Mouse (Mus musculus) midbrain, embryonic 13.5 days (tissue): Measurements from ENCODE around the gene Dnajc2. TPM values are rescaled to one million over a fixed set of nuclear protein-coding genes. Genes with fewer than 3 reads are reported as not detected.
A peak's percentile ranks its signal among the peaks of the same experiment; 100 is the strongest.

Source experiments
- ATAC-seq: fragments of 200-750 bp; cut with Nextera tagmentation; 2 replicates; pipeline ENCODE4 v1.8.0; 2017; ENCODE audit warnings: mild to moderate bottlenecking, moderate TSS enrichment, moderate library complexity
- H3K27ac ChIP-seq: fragments of 300-500 bp; sonication (generic); 2 replicates; pipeline ENCODE4 v1.5.1; 2015; ENCODE audit warnings: inconsistent platforms, mild to moderate bottlenecking, moderate library complexity
- H3K27me3 ChIP-seq: fragments of 300-500 bp; sonication (generic); 2 replicates; pipeline ENCODE4 v1.6.1; 2015; ENCODE audit warnings: mild to moderate bottlenecking, inconsistent platforms
- H3K36me3 ChIP-seq: fragments of 300-500 bp; sonication (generic); 2 replicates; pipeline ENCODE4 v1.6.1; 2015; ENCODE audit warnings: mild to moderate bottlenecking, inconsistent platforms
- H3K4me1 ChIP-seq: fragments of 300-500 bp; sonication (generic); replicated peaks from 2 replicates; pipeline ENCODE4 v1.6.1; 2015; ENCODE audit warnings: inconsistent platforms
- H3K4me2 ChIP-seq: fragments of 300-500 bp; sonication (generic); replicated peaks from 2 replicates; pipeline ENCODE4 v1.6.1; 2015; ENCODE audit warnings: moderate library complexity, mild to moderate bottlenecking, inconsistent platforms
- H3K4me3 ChIP-seq: fragments of 300-500 bp; sonication (generic); replicated peaks from 2 replicates; pipeline ENCODE4 v1.5.1; 2015; ENCODE audit warnings: mild to moderate bottlenecking, inconsistent platforms
- H3K9ac ChIP-seq: fragments of 300-500 bp; sonication (generic); replicated peaks from 2 replicates; pipeline ENCODE4 v1.6.1; 2015; ENCODE audit warnings: mild to moderate bottlenecking, inconsistent platforms
- H3K9me3 ChIP-seq: fragments of 300-500 bp; sonication (generic); 2 replicates; pipeline ENCODE4 v1.6.1; 2016; ENCODE audit warnings: mild to moderate bottlenecking, inconsistent platforms
- WGBS: fragments of 180-500 bp; shearing (Covaris S2); methylation state at CpG from one replicate; pipeline ENCODE4 v1.1.7; 2015; 5-methylcytosine and 5-hydroxymethylcytosine counted together
- polyA plus RNA-seq: library from polyadenylated mRNA; unstranded; fragments of >200 nt; fragmentation: Nextera tagmentation; extraction: Ambion mirVana; gene quantifications from 2 replicates; pipeline ENCODE4 v1.2.1, GENCODE M21; 2015

The Dnajc2 gene
- polyA plus RNA-seq, 1 experiment from 2014 or later = 81.1 TPM

- H3K4me3 ChIP-seq = peak overlapping the region; percentile 81
- WGBS = 39% methylated on average over 11 of the region's 11 CpGs
- no peak for ATAC-seq
- H3K27me3 ChIP-seq = no peaks in the 10 kb centered on the region
- H3K4me2 ChIP-seq = peak overlapping the region; percentile 72
- peak overlapping the region; percentile 86; the same call in 1 of the 2 replicates for H3K27ac ChIP-seq
- peak overlapping the region; percentile 92 for H3K9ac ChIP-seq
- H3K9me3 ChIP-seq = no peaks in the 10 kb centered on the region
- H3K4me1 ChIP-seq = peaks cover 41% of the 10 kb centered on the region
- H3K36me3 ChIP-seq = peaks cover 12% of the 10 kb centered on the region
Observed at GRCm38 (mm10) chr5:21787186-21788105, 2.4 kb upstream of the Dnajc2 start.

GRCm38 (mm10) chr5:21786258-21787185, 1.5 kb upstream of the Dnajc2 start:
- Histone ChIP-seq H3K36me3 (peaks cover 14% of the 10 kb centered on the region), H3K27ac (peak overlapping the region; percentile 86), H3K9me3 (no peaks in the 10 kb centered on the region), H3K27me3 (no peaks in the 10 kb centered on the region), H3K4me1 (peaks cover 41% of the 10 kb centered on the region), H3K4me2 (peak overlapping the region; percentile 72), H3K4me3 (peak overlapping the region; percentile 81), H3K9ac (peak overlapping the region; percentile 92)
- ATAC-seq = peak; percentile 84
- WGBS = 2% methylated on average over 51 of the region's 51 CpGs

GRCm38 (mm10) chr5:21785776-21786175, 725 bp upstream of the Dnajc2 start:
- WGBS = 81% methylated on average over 6 of the region's 7 CpGs

GRCm38 (mm10) chr5:21784161-21785052, 644 bp downstream of the Dnajc2 start:
- H3K9me3 ChIP-seq = no peaks in the 10 kb centered on the region
- peaks cover 37% of the 10 kb centered on the region for H3K4me1 ChIP-seq
- peak; percentile 67 for ATAC-seq
- H3K4me3 ChIP-seq = peak overlapping the region; percentile 99
- peak overlapping the region; percentile 78 for H3K27ac ChIP-seq
- peak overlapping the region; percentile 98 for H3K4me2 ChIP-seq
- peak overlapping the region; percentile 84 for H3K9ac ChIP-seq
- H3K27me3 ChIP-seq = no peaks in the 10 kb centered on the region
- peaks cover 36% of the 10 kb centered on the region for H3K36me3 ChIP-seq
- under 1% methylated on average over 51 of the region's 51 CpGs for WGBS

More at GRCm38 (mm10) chr5:21785776-21786175, 725 bp upstream of the Dnajc2 start:
- H3K9ac ChIP-seq = no peak overlapping the region
- peaks cover 22% of the 10 kb centered on the region for H3K36me3 ChIP-seq
- H3K4me3 ChIP-seq = no peak overlapping the region; the same call in 1 of the 2 replicates
- ATAC-seq = no peak
- H3K4me1 ChIP-seq = peaks cover 41% of the 10 kb centered on the region
- H3K27me3 ChIP-seq = no peaks in the 10 kb centered on the region
- no peaks in the 10 kb centered on the region for H3K9me3 ChIP-seq
- peak overlapping the region; percentile 72; the same call in 1 of the 2 replicates for H3K4me2 ChIP-seq
- H3K27ac ChIP-seq = no peak overlapping the region; the same call in 1 of the 2 replicates

- Histone ChIP-seq H3K4me2 (no peak overlapping the region), H3K27me3 (no peaks in the 10 kb centered on the region), H3K4me1 (no peaks in the 10 kb centered on the region), H3K36me3 (peaks cover 66% of the 10 kb centered on the region), H3K27ac (no peak overlapping the region), H3K4me3 (no peak overlapping the region), H3K9ac (no peak overlapping the region), H3K9me3 (no peaks in the 10 kb centered on the region)
- WGBS = 95% methylated on average over 6 of the region's 6 CpGs
- no peak for ATAC-seq
Observed at GRCm38 (mm10) chr5:21776491-21776890, 8.6 kb downstream of the Dnajc2 start.

GRCm38 (mm10) chr5:21769841-21770240, 15.2 kb downstream of the Dnajc2 start:
- Histone ChIP-seq H3K36me3 (peaks cover 66% of the 10 kb centered on the region), H3K4me2 (no peak overlapping the region), H3K27me3 (no peaks in the 10 kb centered on the region), H3K9ac (no peak overlapping the region), H3K4me3 (no peak overlapping the region), H3K27ac (no peak overlapping the region), H3K4me1 (no peaks in the 10 kb centered on the region), H3K9me3 (no peaks in the 10 kb centered on the region)
- WGBS = 94% methylated on average over 6 of the region's 6 CpGs
- ATAC-seq = no peak

- 95% methylated on average over 4 of the region's 4 CpGs for WGBS
- ATAC-seq = no peak
- peaks cover 68% of the 10 kb centered on the region for H3K36me3 ChIP-seq
Observed at GRCm38 (mm10) chr5:21768506-21768905, 16.5 kb downstream of the Dnajc2 start.

GRCm38 (mm10) chr5:21745966-21746365, 39.1 kb downstream of the Dnajc2 start:
- Histone ChIP-seq H3K4me2 (no peak overlapping the region), H3K4me3 (no peak overlapping the region), H3K36me3 (peaks cover 95% of the 10 kb centered on the region), H3K4me1 (no peaks in the 10 kb centered on the region), H3K27ac (no peak overlapping the region), H3K9ac (no peak overlapping the region), H3K9me3 (no peaks in the 10 kb centered on the region), H3K27me3 (no peaks in the 10 kb centered on the region)
- ATAC-seq = no peak
- WGBS = 95% methylated on average over 7 of the region's 8 CpGs

More at GRCm38 (mm10) chr5:21768506-21768905, 16.5 kb downstream of the Dnajc2 start:
- no peaks in the 10 kb centered on the region for H3K27me3 ChIP-seq
- no peaks in the 10 kb centered on the region for H3K9me3 ChIP-seq
- no peak overlapping the region for H3K4me2 ChIP-seq
- no peak overlapping the region for H3K4me3 ChIP-seq
- no peak overlapping the region for H3K9ac ChIP-seq
- no peak overlapping the region for H3K27ac ChIP-seq
- no peaks in the 10 kb centered on the region for H3K4me1 ChIP-seq

GRCm38 (mm10) chr5:21744651-21745050, 40.4 kb downstream of the Dnajc2 start:
- H3K36me3 ChIP-seq = peaks cover 94% of the 10 kb centered on the region
- no peak overlapping the region for H3K4me2 ChIP-seq
- no peaks in the 10 kb centered on the region for H3K9me3 ChIP-seq
- H3K27me3 ChIP-seq = no peaks in the 10 kb centered on the region
- H3K27ac ChIP-seq = no peak overlapping the region
- H3K4me1 ChIP-seq = no peaks in the 10 kb centered on the region
- no peak overlapping the region for H3K9ac ChIP-seq
- H3K4me3 ChIP-seq = no peak overlapping the region
- no peak for ATAC-seq

- Histone ChIP-seq H3K4me3 (no peak overlapping the region), H3K27ac (no peak overlapping the region), H3K27me3 (no peaks in the 10 kb centered on the region), H3K4me1 (peaks cover 1% of the 10 kb centered on the region), H3K36me3 (peaks cover 94% of the 10 kb centered on the region), H3K9ac (no peak overlapping the region), H3K4me2 (no peak overlapping the region), H3K9me3 (no peaks in the 10 kb centered on the region)
- 97% methylated on average over 10 of the region's 10 CpGs for WGBS
- ATAC-seq = no peak
Observed at GRCm38 (mm10) chr5:21743606-21744005, 41.4 kb downstream of the Dnajc2 start.

GRCm38 (mm10) chr5:21739881-21740280, 45.2 kb downstream of the Dnajc2 start:
- no peak for ATAC-seq
- WGBS = 95% methylated on average over 13 of the region's 13 CpGs
- H3K4me1 ChIP-seq = peaks cover 13% of the 10 kb centered on the region

More at GRCm38 (mm10) chr5:21739881-21740280, 45.2 kb downstream of the Dnajc2 start:
- no peaks in the 10 kb centered on the region for H3K27me3 ChIP-seq
- H3K4me2 ChIP-seq = no peak overlapping the region
- H3K4me3 ChIP-seq = no peak overlapping the region
- peaks cover 57% of the 10 kb centered on the region for H3K36me3 ChIP-seq
- H3K27ac ChIP-seq = no peak overlapping the region
- H3K9ac ChIP-seq = no peak overlapping the region
- no peaks in the 10 kb centered on the region for H3K9me3 ChIP-seq
